In the genomic region with DNA sequence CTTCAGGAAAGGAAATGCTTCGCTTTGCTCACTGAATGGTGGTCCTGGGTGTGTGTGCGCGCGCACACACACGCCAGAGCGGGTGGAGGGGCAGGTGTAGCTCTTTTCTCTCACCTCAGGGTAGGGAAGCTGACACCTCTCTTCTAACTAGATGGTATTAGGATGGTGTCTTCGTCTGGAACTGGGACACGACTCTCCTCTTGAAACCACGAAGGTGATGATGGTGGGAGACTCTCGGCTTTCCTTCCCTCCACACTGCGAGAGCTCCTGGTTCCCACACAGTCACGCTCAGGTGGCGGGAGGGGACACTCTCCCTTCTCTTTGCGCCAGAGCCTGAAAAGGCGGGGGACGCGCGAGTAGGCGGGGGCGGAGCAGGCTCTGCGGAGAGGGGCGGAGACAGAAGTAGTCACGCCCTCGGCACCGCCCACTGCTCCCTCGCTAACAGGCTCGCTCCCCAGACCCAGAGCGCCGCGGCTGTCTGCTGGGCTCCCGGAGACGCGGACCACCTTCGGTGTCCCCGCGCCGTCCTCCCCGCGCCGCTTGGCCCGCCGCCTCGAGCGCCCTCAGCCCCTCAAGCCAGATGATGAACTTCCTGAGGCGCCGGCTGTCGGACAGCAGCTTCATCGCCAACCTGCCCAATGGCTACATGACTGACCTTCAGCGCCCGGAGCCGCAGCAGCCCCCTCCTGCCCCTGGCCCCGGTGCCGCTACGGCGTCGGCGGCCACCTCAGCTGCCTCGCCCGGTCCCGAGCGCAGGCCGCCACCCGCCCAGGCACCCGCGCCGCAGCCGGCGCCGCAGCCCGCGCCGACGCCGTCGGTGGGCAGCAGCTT, we compare ENCODE assay signal across 9 mouse cellular contexts. TPM values are rescaled to one million over a fixed set of nuclear protein-coding genes. Genes with fewer than 3 reads are reported as not detected.
DNase-seq lines count a peak whose midpoint lies in the region; ATAC-seq and TF ChIP-seq lines count a peak whose summit lies in the region.
"Had no signal": no experiment of that assay in that cellular context is flagged by ENCODE, and none has a peak within 500 bp of the region (broad histone marks: within the 10 kb centered on the region; RNA-seq: fewer than 3 reads in every experiment).

A gene (plus strand): TSS at position 402 of the 831 bp plus-strand sequence.

- TF ChIP-seq CTCF in intestine, postnatal 0 days (IDR thresholded peaks at IDR 0.05; ENCODE audit: low read depth) = no peak

- peak within 1 kb of the TSS; percentile 69 for H3K27ac ChIP-seq in embryonic facial prominence, embryonic 10.5 days (replicated peaks)
- H3K27ac ChIP-seq in intestine, postnatal 0 days (ENCODE audit: low read depth, low read length) = no peak within 1 kb of the TSS

- H3K9me3 ChIP-seq in embryonic facial prominence, embryonic 10.5 days = no peaks in the 10 kb centered on the region
- no peaks in the 10 kb centered on the region for H3K9me3 ChIP-seq in intestine, postnatal 0 days (ENCODE audit: control insufficient read depth)

- H3K4me3 ChIP-seq in embryonic facial prominence, embryonic 10.5 days = peak within 1 kb of the TSS; percentile 70
- H3K4me3 ChIP-seq in intestine, postnatal 0 days (ENCODE audit: low read depth, low read length) = peak within 1 kb of the TSS; percentile 61

- peak within 1 kb of the TSS; percentile 97 for H3K4me2 ChIP-seq in intestine, postnatal 0 days (replicated peaks; ENCODE audit: low read depth)

- peak within 1 kb of the TSS; percentile 38; the same call in 1 of the 2 replicates for H3K9ac ChIP-seq in intestine, postnatal 0 days (ENCODE audit: low read depth, low read length)

- peak; percentile 81 for ATAC-seq in intestine, postnatal 0 days

- intact Hi-C loops in left cerebral cortex, postnatal 36 days (cut with DNase I) = loop anchor here (5.0 to 10.0 kb wide), 3 partner anchors 67 to 90 kb away; a partner anchor contains a TSS

- H3K27me3 ChIP-seq in embryonic facial prominence, embryonic 10.5 days (replicated peaks; ENCODE audit: low read depth, poor library complexity, severe bottlenecking) = peaks cover 53% of the 10 kb centered on the region
- peaks cover 11% of the 10 kb centered on the region for H3K27me3 ChIP-seq in intestine, postnatal 0 days (replicated peaks; ENCODE audit: control insufficient read depth, insufficient read depth, low read length)

- 1% methylated on average over 75 of the region's 75 CpGs for WGBS in embryonic facial prominence, embryonic 10.5 days
- under 1% methylated on average over 67 of the region's 75 CpGs for WGBS in intestine, postnatal 0 days

- peaks cover 14% of the 10 kb centered on the region for H3K4me1 ChIP-seq in embryonic facial prominence, embryonic 10.5 days
- H3K4me1 ChIP-seq in intestine, postnatal 0 days (replicated peaks; ENCODE audit: control insufficient read depth, insufficient read depth, low read length) = peaks cover 5% of the 10 kb centered on the region; the same call in 1 of the 2 replicates

- H3K36me3 ChIP-seq in embryonic facial prominence, embryonic 10.5 days (replicated peaks) = no peaks in the 10 kb centered on the region
- no peaks in the 10 kb centered on the region for H3K36me3 ChIP-seq in intestine, postnatal 0 days (ENCODE audit: control insufficient read depth, insufficient read depth)

- DNase-seq in adrenal gland, postnatal 4 days (ENCODE audit: low spot score in 2 of 2) = peak; percentile 44 to 53
- DNase-seq in embryonic facial prominence, embryonic 10.5 days (ENCODE audit: low spot score) = peak; percentile 90
- peak; percentile 92 for DNase-seq in heart, adult 11 months
- DNase-seq in left cerebral cortex, postnatal 36 days (ENCODE audit: low spot score in 2 of 2) = peak; percentile 92 to 94
- DNase-seq in mesoderm, embryonic 11.5 days (ENCODE audit: low read depth, low spot score) = peak; percentile 85
- peak; percentile 18 for DNase-seq in skeletal muscle tissue, adult 2 months (ENCODE audit: low read depth, low spot score)
- DNase-seq in yolk sac, embryonic 10.5 days (ENCODE audit: low spot score) = peak; percentile 84

RNA-seq across cellular contexts. Expression of the gene that starts here (rescaled TPM):
- total RNA-seq in adrenal gland, postnatal 4 days (2021) = 10 to 100 TPM; 30.8 to 43.9 TPM
- 1.8 and 2.5 TPM in 2 replicates for polyA plus RNA-seq in embryonic facial prominence, embryonic 10.5 days (2016; fragmentation: Nextera tagmentation; extraction: Ambion mirVana)
- polyA plus RNA-seq in intestine, postnatal 0 days (2015; fragmentation: Nextera tagmentation; extraction: Ambion mirVana) = 4.7 and 4.9 TPM in 2 replicates
- total RNA-seq in left cerebral cortex, postnatal 36 days (2021) = 100 to 1,000 TPM; 444 to 455 TPM
- total RNA-seq: neutrophil, adult 5-6 weeks had no signal

Comparison
In these comparisons a context has a peak if more than half of its experiments do, and no peak if none do; other contexts are left out.
1. RNA of the gene that starts here (total RNA-seq): 444 to 455 TPM in left cerebral cortex, postnatal 36 days; 30.8 to 43.9 TPM in adrenal gland, postnatal 4 days; every median in the first group is over 4 times any median in the second.
2. DNase-seq: peak in every context shown above with its lines; median percentile 93 in left cerebral cortex, postnatal 36 days; 92 in heart, adult 11 months; 90 in embryonic facial prominence, embryonic 10.5 days; 85 in mesoderm, embryonic 11.5 days; 84 in yolk sac, embryonic 10.5 days; 48 in adrenal gland, postnatal 4 days; 18 in skeletal muscle tissue, adult 2 months.